Mouse (Mus musculus) left cerebral cortex, postnatal 25 days (tissue): ENCODE measurements at regions not wholly inside any gene's neighbourhood (a gene's known extent, or its start where the extent isn't known, plus 50 kb on each side); places are given as distances from the start of the nearest gene placed in this dataset.

ENCODE experiments used
- DNase-seq, 2 experiments: peaks; one replicate each; pipeline ENCODE4 v3.0.0; 2022; ENCODE audit warnings: low spot score in 2 of 2, mixed read lengths in 1 of 2
- intact Hi-C: fragments of 180-260 bp; cut with DNase I; formaldehyde crosslinking; loops from one replicate; pipeline ENCODE4 v1.15.1; 2025

GRCm38 (mm10) chr4:8380711-8381338 is 142.0 kb upstream of the Car8 start:
- peak; percentile 71 to 83 for DNase-seq
- intact Hi-C loops: loop anchor here (1.0 to 10.0 kb wide), 3 partner anchors 216 to 716 kb away; no protein-coding TSS in a partner anchor

GRCm38 (mm10) chr4:8374737-8375489 is 136.1 kb upstream of the Car8 start:
- peak in 1 of 2 experiments; percentile 59 for DNase-seq
- intact Hi-C loops: loop anchor here (10.0 kb wide), 3 partner anchors 130 to 1180 kb away; no protein-coding TSS in a partner anchor

GRCm38 (mm10) chr4:8374061-8374460 is 135.2 kb upstream of the Car8 start:
- no peak for DNase-seq
- intact Hi-C loops: loop anchor here (10.0 kb wide), 3 partner anchors 131 to 1181 kb away; no protein-coding TSS in a partner anchor

- intact Hi-C loops: loop anchor here (10.0 kb wide), 3 partner anchors 133 to 1183 kb away; no protein-coding TSS in a partner anchor
- no peak for DNase-seq
Observed at GRCm38 (mm10) chr4:8372069-8372468, 133.2 kb upstream of the Car8 start.

GRCm38 (mm10) chr4:8370786-8371185 is 131.9 kb upstream of the Car8 start:
- intact Hi-C loops: loop anchor here (10.0 kb wide), 3 partner anchors 134 to 1184 kb away; no protein-coding TSS in a partner anchor
- no peak for DNase-seq

GRCm38 (mm10) chr4:8367487-8368276 is 128.8 kb upstream of the Car8 start:
- intact Hi-C loops: loop anchor here (1.0 to 10.0 kb wide), 6 partner anchors 155 to 1806 kb away; no protein-coding TSS in a partner anchor
- peak; percentile 57 to 77 for DNase-seq

- no peak for DNase-seq
- intact Hi-C loops: loop anchor here (1.0 to 10.0 kb wide), 5 partner anchors 155 to 1806 kb away; no protein-coding TSS in a partner anchor
Observed at GRCm38 (mm10) chr4:8366978-8367377, 128.1 kb upstream of the Car8 start.

GRCm38 (mm10) chr4:8362409-8362808 is 123.6 kb upstream of the Car8 start:
- intact Hi-C loops: loop anchor here (10.0 kb wide), 1 partner anchor 508 kb away; no protein-coding TSS in a partner anchor
- peak in 1 of 2 experiments; percentile 49 for DNase-seq

GRCm38 (mm10) chr4:8361931-8362330 is 123.1 kb upstream of the Car8 start:
- intact Hi-C loops: loop anchor here (10.0 kb wide), 1 partner anchor 507 kb away; no protein-coding TSS in a partner anchor
- no peak for DNase-seq

- DNase-seq: no peak
- intact Hi-C loops: loop anchor here (10.0 kb wide), 1 partner anchor 507 kb away; no protein-coding TSS in a partner anchor
Observed at GRCm38 (mm10) chr4:8361305-8361704, 122.5 kb upstream of the Car8 start.

GRCm38 (mm10) chr4:8357443-8357842 is 118.6 kb upstream of the Car8 start:
- peak in 1 of 2 experiments; percentile 76 for DNase-seq
- intact Hi-C loops: no loop called here

GRCm38 (mm10) chr4:8341928-8342327 is 103.1 kb upstream of the Car8 start:
- intact Hi-C loops: loop anchor here (5.0 kb wide), 1 partner anchor 795 kb away; no protein-coding TSS in a partner anchor
- DNase-seq: no peak

GRCm38 (mm10) chr4:8309241-8309987 is 70.6 kb upstream of the Car8 start:
- no peak for DNase-seq
- intact Hi-C loops: no loop called here

GRCm38 (mm10) chr4:8292563-8292962 is 53.7 kb upstream of the Car8 start:
- intact Hi-C loops: no loop called here
- no peak for DNase-seq

GRCm38 (mm10) chr4:8291528-8292492 is 53.0 kb upstream of the Car8 start:
- intact Hi-C loops: no loop called here
- no peak for DNase-seq

GRCm38 (mm10) chr4:8289901-8290300 is 51.1 kb upstream of the Car8 start:
- intact Hi-C loops: no loop called here
- no peak for DNase-seq
